Mouse (Mus musculus): ENCODE data around the gene Cyp1a1.

- no peak for TF ChIP-seq CTCF (conservative IDR thresholded peaks at IDR 0.05; ENCODE audit: insufficient read depth, insufficient read length, low read depth, low read length)
- TF ChIP-seq POLR2A (IDR thresholded peaks at IDR 0.05; ENCODE audit: low read depth, low read length): no peak
Measured at GRCm38 (mm10) chr9:57668277-57668676, 19.5 kb upstream of the Cyp1a1 start.

Measured in kidney, adult 2 months (tissue).